Mouse (Mus musculus) kidney, adult 2 months (tissue): ENCODE data around the gene Foxp1.

Experiments used
- CTCF ChIP-seq: fragments of 200-500 bp; conservative IDR thresholded peaks from 2 replicates; pipeline ENCODE4 v1.5.1; 2011; ENCODE audit warnings: low read depth, mild to moderate bottlenecking, control low read depth, low read length, moderate library complexity, mixed read lengths; ENCODE audit not compliant: insufficient read depth, insufficient read length
- POLR2A ChIP-seq: fragments of 200-500 bp; IDR thresholded peaks from one replicate; pipeline ENCODE4 v1.6.1; 2011; ENCODE audit warnings: low read depth, low read length, control low read depth

DNA sequence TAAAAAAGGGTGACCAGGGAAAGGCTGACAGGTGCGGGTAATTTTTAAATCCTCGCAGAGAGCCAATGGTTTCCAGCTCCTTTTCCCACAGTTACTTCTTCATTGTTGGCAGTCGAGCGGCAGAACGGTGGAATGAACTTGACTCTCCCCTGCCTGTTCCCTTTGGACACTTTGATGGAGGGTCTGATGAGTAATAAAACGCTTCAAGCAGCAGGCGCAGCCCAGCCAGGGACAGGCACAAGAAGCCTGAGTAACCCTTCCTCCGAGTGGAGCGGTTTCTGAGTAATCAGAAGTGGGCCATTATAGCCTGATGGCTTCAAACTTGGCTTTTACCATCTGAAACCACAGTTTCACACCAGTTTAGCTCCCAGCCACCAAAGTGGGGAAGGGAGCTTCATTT lies 503.3 kb downstream of the Foxp1 start:
- TF ChIP-seq CTCF = no peak
- no peak for TF ChIP-seq POLR2A
